Mouse (Mus musculus) midbrain, postnatal 0 days (tissue): Measurements from ENCODE around the gene Cdx4. TPM values are rescaled to one million over a fixed set of nuclear protein-coding genes. Genes with fewer than 3 reads are reported as not detected.

Experiments used
- ATAC-seq: fragments of 200-750 bp; cut with Nextera tagmentation; 2 replicates; pipeline ENCODE4 v1.8.0; 2017; ENCODE audit warnings: moderate number of reproducible peaks, mild to moderate bottlenecking, moderate TSS enrichment, moderate library complexity; ENCODE audit not compliant: low FRiP score
- DNase-seq: peaks from one replicate; pipeline ENCODE4 v3.0.0-alpha.2; 2015; ENCODE audit warnings: low spot score
- H3K27ac ChIP-seq: fragments of 300-500 bp; sonication (generic); 2 replicates; pipeline ENCODE4 v1.5.1; 2014; ENCODE audit warnings: low read depth, mild to moderate bottlenecking, low read length, mixed read lengths
- H3K27me3 ChIP-seq: fragments of 300-500 bp; sonication (generic); 2 replicates; pipeline ENCODE4 v1.6.1; 2014; ENCODE audit warnings: low read length, control low read depth, mixed read lengths; ENCODE audit not compliant: insufficient read depth
- H3K36me3 ChIP-seq: fragments of 300-500 bp; sonication (generic); 2 replicates; pipeline ENCODE4 v1.6.1; 2014; ENCODE audit warnings: low read length, control low read depth, mixed read lengths; ENCODE audit not compliant: insufficient read depth
- H3K4me1 ChIP-seq: fragments of 300-500 bp; sonication (generic); 2 replicates; pipeline ENCODE4 v1.6.1; 2014; ENCODE audit warnings: mild to moderate bottlenecking, control low read depth, antibody characterized with exemption, low read length, mixed read lengths; ENCODE audit not compliant: insufficient read depth
- H3K4me2 ChIP-seq: fragments of 300-500 bp; sonication (generic); 2 replicates; pipeline ENCODE4 v1.6.1; 2014; ENCODE audit warnings: low read depth, mild to moderate bottlenecking, low read length, mixed read lengths; ENCODE audit not compliant: poor library complexity, severe bottlenecking
- H3K4me3 ChIP-seq: fragments of 300-500 bp; sonication (generic); 2 replicates; pipeline ENCODE4 v1.5.1; 2014; ENCODE audit warnings: low read depth, mild to moderate bottlenecking, low read length, moderate library complexity
- H3K9ac ChIP-seq: fragments of 300-500 bp; sonication (generic); replicated peaks from 2 replicates; pipeline ENCODE4 v1.6.1; 2014; ENCODE audit warnings: mild to moderate bottlenecking, low read length, moderate library complexity, mixed read lengths; ENCODE audit not compliant: poor library complexity, severe bottlenecking
- H3K9me3 ChIP-seq: fragments of 300-500 bp; sonication (generic); 2 replicates; pipeline ENCODE4 v1.6.1; 2016; ENCODE audit warnings: low read length, control low read depth
- CTCF ChIP-seq: IDR thresholded peaks from 2 replicates; pipeline ENCODE4 v1.5.1; 2016; ENCODE audit warnings: antibody characterized with exemption, mild to moderate bottlenecking
- WGBS: fragments of 180-500 bp; shearing (Covaris S2); extraction: QIAGEN DNeasy Blood & Tissue Kit; methylation state at CpG from one replicate; pipeline ENCODE4 v1.1.7; 2014; 5-methylcytosine and 5-hydroxymethylcytosine counted together
- polyA plus RNA-seq: library from polyadenylated mRNA; unstranded; fragments of >200 nt; fragmentation: Nextera tagmentation; extraction: Ambion mirVana; gene quantifications from 2 replicates; pipeline ENCODE4 v1.2.1, GENCODE M21; 2015
- total RNA-seq: library from RNA; depleted of rRNA; stranded (reverse); fragments of >200 nt; gene quantifications from 2 replicates; pipeline ENCODE4 v1.2.3, GENCODE M21; 2014; rRNA removed

Gene Cdx4
- not detected in 2 replicates for total RNA-seq
- not detected in 2 replicates for polyA plus RNA-seq

DNA sequence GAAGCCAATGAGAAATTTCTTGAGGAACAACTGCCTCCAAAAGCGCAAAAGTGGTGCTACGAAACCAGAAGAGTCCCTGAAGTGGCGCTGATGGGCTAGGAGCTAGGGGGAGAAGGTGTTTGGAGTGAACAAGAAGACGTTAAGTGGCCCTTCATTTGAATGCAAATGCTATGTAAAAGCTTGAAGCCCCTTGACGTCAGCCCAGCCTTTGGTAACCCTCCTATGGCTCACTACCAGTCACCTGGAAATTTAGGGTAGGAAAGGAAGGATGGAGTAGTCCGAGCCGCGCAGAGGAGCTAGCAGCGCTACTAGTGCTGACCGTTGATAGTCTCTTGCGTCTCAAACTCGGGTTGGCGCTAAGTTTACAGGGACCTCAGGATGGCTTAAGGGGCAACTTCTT, at the start of gene Cdx4:
Cdx4 (plus strand) TSS at position 253 of the 400 bp plus-strand sequence.
- peaks cover 48% of the 10 kb centered on the region for H3K27me3 ChIP-seq
- peak within 1 kb of the TSS; percentile 22 for H3K4me3 ChIP-seq
- peak within 1 kb of the TSS; percentile 37 for H3K4me2 ChIP-seq
- 31% methylated on average over 13 of the region's 13 CpGs for WGBS
- no peak within 1 kb of the TSS for H3K9ac ChIP-seq
- H3K4me1 ChIP-seq, result no peaks in the 10 kb centered on the region
- TF ChIP-seq CTCF, result no peak
- no peak within 1 kb of the TSS for H3K27ac ChIP-seq
- no peaks in the 10 kb centered on the region for H3K36me3 ChIP-seq
- DNase-seq (no peak), ATAC-seq (no peak)
- no peaks in the 10 kb centered on the region for H3K9me3 ChIP-seq

- Histone ChIP-seq H3K4me3 (no peak overlapping the region), H3K9me3 (no peaks in the 10 kb centered on the region), H3K27me3 (peaks cover 6% of the 10 kb centered on the region; the same call in 1 of the 2 replicates), H3K27ac (no peak overlapping the region), H3K9ac (no peak overlapping the region), H3K4me2 (no peak overlapping the region), H3K36me3 (no peaks in the 10 kb centered on the region), H3K4me1 (no peaks in the 10 kb centered on the region)
- ATAC-seq (no peak), DNase-seq (peak; percentile 3)
- WGBS, result 82% methylated on average over 4 of the region's 5 CpGs
- peak; percentile 11; the same call in 1 of the 2 replicates for TF ChIP-seq CTCF
Measured at GRCm38 (mm10) chrX:103274325-103274724, 46.9 kb upstream of the Cdx4 start.

GRCm38 (mm10) chrX:103286899-103287722, 34.1 kb upstream of the Cdx4 start:
- whole genome bisulfite sequencing, result 26% methylated on average over 4 of the region's 4 CpGs
- Histone ChIP-seq H3K4me1 (no peaks in the 10 kb centered on the region), H3K4me3 (no peak overlapping the region), H3K36me3 (no peaks in the 10 kb centered on the region), H3K9ac (no peak overlapping the region), H3K9me3 (no peaks in the 10 kb centered on the region), H3K27me3 (peaks cover 13% of the 10 kb centered on the region; the same call in 1 of the 2 replicates), H3K4me2 (no peak overlapping the region), H3K27ac (no peak overlapping the region)
- DNase-seq, result peak; percentile 5
- no peak; the same call in 1 of the 2 replicates for ATAC-seq
- TF ChIP-seq CTCF, result no peak

- 31% methylated on average over 10 of the region's 10 CpGs for WGBS
- Histone ChIP-seq H3K27ac (peak overlapping the region; percentile 59; the same call in 1 of the 2 replicates), H3K4me1 (no peaks in the 10 kb centered on the region), H3K4me3 (no peak overlapping the region), H3K4me2 (no peak overlapping the region), H3K36me3 (no peaks in the 10 kb centered on the region), H3K9me3 (no peaks in the 10 kb centered on the region), H3K9ac (no peak overlapping the region), H3K27me3 (peaks cover 13% of the 10 kb centered on the region; the same call in 1 of the 2 replicates)
- DNase-seq, result no peak
- no peak for ATAC-seq
- TF ChIP-seq CTCF, result no peak
Measured at GRCm38 (mm10) chrX:103287846-103288377, 33.3 kb upstream of the Cdx4 start.

- Histone ChIP-seq H3K27me3 (peaks cover 13% of the 10 kb centered on the region; the same call in 1 of the 2 replicates), H3K4me3 (no peak overlapping the region), H3K4me2 (peak overlapping the region; percentile 30), H3K9me3 (no peaks in the 10 kb centered on the region), H3K36me3 (no peaks in the 10 kb centered on the region), H3K4me1 (no peaks in the 10 kb centered on the region), H3K27ac (peak overlapping the region; percentile 59), H3K9ac (no peak overlapping the region)
- peak; percentile 89 for ATAC-seq
- peak; percentile 48 for DNase-seq
- TF ChIP-seq CTCF, result no peak
- 19% methylated on average over 25 of the region's 25 CpGs for WGBS
Measured at GRCm38 (mm10) chrX:103288485-103289330, 32.5 kb upstream of the Cdx4 start.
